Mouse (Mus musculus) retina, postnatal 1 day (tissue): ENCODE measurements around the gene S1pr4.

Source experiments
- DNase-seq: peaks from one replicate; pipeline ENCODE4 v3.0.0-alpha.2; 2012

Gene S1pr4

DNA sequence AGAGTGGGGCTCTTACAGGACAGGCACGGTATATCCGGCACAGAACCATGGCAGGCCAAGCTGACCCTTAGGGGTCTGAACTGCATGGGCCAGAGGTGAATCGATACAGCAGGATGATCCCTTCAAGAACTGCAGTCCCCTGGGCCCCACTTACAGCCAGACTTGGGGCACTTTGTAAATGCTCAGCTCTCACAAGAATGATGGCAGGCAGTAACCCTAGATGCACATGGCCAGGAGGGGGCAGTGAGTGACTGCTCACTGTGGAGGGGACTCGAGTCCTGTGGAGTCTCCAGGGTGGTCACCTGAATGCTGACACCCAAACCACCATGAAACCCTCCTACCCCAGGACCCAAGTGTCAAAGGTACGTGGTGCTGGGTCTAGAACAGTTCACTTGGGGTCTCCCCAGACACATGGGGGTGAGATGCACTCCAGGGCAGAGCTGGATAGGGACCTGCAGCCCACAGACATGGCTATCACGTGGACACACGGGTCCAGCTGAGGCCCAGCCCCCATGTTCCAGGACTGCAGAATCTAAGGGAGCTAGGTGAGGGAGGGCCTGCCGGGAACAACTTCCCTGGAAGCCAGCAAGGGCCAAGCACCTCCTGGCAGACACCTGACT, 6.2 kb downstream of the S1pr4 start:
- DNase-seq, result no peak

DNA sequence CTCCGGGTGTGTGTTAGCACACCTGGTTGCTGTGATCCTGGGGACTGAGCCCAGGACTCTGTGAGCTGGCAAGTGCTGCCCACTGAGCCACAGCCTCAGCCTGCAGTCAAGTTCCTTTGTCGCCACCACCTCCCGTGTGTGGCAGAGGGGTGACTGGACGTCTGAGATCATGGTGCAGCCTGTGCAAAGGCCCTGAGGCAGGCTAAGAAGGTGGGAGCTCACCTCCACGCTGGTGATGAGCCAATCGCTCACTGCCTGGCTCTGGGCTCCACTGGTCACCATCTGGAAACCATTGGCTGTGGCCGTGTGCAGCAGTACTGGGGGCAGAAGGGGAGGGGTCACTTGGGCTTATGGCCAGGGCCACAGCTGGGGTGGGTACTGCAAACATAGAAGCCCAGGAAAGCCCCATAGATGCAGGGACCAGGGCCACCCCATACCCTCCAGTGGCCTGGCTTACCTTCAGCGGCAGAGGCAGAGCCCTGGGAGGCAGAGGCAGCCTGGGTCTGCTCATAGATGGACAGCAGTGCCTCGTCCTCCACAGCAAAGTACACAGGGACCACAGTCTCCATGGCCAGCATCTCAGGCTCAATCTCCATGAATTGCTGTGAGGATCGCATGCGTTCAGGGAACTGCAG, 7.2 kb downstream of the S1pr4 start:
- no peak for DNase-seq

DNA sequence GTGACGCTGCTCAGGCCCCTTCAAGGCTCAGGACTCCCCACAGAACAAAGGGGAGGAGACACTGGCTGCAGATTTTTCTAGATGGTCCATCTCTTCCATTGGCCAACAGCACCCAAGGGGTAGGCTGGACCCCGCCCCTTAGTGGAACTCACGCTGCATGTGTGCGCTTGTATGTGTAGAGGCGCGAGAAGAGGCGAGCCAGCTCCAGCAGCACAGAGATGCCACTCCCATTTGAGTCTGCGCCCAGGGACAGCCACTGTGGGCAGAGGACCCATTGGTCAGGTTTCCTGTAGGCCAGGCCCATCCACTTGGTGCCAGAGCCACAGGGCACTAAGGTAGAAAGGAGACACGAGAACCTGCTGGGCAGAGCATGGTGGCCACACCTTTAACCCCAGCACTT, 8.9 kb downstream of the S1pr4 start:
- no peak for DNase-seq

DNA sequence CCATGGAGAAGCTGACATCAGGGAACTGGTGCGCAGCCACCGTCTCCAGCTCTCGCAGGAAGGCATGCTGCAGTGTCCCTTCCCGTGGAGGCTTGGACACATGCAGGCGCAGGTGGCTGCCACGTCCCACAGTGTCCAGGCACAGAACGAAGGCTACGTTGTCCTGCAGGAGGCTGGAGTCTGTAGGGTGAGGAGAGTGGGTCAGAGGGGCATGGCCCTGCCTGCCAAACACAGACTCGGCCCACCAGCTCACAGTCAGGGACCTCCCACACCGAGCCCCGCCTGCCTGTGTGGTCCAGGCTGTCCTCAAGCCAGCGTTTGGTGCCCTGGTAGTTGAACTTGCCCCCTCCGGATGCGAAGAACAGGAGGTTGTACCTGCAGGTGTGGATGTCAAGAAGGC, 10.0 kb downstream of the S1pr4 start:
- no peak for DNase-seq

DNA sequence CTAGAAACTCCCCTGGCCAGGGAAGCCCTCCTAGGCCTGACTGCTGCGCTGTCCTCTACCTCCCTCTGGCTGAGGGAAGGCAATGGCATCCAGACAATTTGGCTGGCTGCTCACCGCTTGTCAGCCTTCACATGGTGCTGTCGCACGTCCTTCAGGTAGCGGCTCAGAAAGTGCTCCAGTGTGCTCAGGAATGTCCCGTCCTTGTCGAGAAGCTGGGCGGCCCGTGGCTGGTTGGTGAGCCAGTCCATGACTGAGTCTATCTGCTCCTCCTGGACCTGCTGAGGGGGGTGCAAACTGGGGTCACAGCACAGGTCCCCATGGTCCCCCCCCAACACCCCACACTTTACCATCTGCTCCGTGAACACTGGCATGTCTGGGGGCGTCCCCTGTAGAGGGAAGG, 11.9 kb downstream of the S1pr4 start:
- no peak for DNase-seq

DNA sequence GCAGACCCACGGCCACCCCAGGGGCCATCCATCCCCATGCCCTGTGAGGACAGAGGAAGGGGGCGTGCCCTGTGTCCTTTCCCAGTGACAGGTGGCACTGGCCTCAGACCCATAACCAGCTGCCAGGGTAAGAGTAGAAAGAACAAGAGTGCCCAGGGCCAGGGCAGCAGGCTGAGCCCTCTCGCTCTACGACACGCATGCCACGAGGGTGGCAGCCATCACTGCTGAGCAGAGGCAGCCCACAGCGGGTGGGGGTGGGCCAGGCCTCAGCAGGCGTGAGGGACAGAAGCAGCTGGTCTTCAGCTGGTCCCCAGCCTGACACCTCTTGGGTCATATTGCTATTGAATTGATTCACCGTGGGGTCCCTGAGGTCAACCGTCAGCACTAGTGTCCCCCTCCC, 13.4 kb downstream of the S1pr4 start:
- DNase-seq, result no peak

DNA sequence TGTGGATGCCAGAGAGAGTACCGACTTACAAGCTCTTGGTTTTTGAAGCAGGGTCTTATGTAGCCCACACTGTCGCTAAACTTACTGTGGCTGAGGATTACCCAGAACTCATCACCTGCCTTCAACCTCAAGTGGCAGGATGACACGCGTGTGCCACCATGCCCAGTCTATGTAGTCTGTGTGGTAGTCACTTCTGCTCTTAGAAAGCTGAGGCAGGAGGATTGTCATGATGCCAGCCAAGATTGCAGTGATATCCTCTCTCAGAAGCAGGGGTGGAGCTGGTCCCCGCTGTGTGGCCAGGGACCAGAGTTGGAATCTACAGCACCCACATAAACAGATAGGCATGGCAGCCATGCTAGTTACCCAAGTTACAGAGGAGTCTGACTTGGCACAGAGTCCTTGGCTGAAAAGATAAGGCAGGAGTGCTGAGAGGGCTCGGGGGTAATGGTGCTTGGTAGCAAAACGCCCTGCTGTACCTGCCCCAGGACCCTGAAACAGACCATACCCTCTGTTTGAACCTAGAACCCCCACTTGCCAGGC, 14.4 kb downstream of the S1pr4 start:
- DNase-seq, result no peak

DNA sequence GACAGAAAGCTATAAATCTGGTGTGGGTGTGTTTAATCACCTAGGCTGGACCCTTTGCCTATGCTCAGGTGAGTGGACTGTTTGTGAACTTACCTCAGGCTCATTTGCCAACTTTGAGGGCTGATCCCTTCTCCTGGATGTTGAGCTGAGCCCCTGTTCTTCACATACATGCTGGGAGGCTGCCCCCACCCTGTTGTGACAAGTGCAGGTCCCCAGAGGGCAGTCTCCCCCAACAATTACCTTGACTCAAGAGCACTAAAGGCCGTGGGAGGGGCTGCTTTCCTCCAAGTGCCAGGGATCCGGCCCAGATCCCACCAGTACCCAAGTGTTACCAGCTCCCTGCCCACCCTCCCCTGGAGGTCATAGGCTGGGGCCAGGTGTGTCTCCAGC, 14.9 kb downstream of the S1pr4 start:
- peak; percentile 36 for DNase-seq

DNA sequence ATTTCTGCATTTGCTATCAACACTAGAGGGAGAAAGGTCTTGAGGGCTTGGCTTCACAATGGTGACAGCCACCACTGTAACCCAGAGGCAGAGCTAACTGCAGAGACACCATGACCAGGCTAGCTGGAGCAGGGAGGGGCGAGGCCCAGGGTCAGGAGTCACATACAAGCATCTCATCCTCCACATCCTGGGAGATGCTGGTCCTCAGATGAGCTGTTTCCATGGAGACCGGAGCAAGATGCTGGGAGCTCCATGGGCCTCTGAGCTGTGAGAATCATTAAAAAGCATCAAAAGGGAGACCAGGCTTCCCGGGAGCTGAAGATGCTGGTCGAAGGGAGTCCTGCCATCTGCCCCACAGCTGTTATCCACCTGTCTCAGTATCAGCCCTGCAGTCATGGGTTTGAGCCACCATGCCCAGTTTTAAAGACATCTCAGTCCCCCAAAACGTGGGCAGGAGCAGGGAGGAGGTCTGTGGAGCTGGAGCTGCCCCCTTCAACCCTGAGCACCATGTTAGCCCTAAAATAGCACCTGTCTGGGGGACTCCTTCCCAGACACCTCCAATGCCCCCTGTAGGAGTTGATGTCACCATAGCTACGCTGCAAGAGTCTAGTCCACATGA, 15.4 kb downstream of the S1pr4 start:
- peak; percentile 22 for DNase-seq

DNA sequence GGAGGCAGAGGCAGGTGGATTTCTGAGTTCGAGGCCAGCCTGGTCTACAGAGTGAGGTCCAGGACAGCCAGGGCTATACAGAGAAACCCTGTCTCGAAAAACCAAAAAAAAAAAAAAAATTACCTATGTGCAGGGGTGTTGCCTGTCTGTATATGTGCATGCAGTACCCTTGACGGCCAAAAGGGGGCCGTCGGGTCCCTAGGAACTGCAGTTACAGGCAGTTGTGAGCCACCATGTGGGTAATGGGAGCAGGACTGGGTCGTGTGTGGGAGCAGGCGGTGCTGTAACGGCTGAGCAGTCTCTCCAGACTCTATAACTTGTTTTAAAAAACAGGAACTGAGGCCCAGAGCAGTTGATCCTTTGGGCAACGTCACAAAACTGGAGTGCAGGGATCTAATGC, 15.9 kb downstream of the S1pr4 start:
- DNase-seq, result peak; percentile 68

DNA sequence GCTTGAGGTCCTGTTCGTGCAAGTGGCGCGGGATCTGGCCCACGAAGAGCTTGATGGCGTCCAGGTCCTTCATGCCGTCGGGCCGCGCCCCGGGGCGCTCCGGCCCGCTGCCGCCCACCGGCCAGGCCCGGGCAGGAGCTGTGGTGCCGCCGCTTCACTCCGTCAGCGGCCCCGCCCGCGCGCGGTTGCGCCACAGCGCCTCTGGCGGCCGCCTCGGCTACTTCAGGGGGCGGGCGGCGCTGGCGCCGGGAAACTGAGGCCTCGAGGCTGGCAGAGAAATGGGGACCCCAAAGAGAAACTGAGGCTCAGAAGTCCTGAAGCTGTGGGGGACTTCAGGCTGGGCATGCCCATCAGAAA, 17.4 kb downstream of the S1pr4 start, which contains the start of gene Celf5:
Gene Celf5, minus strand, starts transcription at position 177 of the 357 bp plus-strand sequence.
- peak; percentile 75 for DNase-seq

DNA sequence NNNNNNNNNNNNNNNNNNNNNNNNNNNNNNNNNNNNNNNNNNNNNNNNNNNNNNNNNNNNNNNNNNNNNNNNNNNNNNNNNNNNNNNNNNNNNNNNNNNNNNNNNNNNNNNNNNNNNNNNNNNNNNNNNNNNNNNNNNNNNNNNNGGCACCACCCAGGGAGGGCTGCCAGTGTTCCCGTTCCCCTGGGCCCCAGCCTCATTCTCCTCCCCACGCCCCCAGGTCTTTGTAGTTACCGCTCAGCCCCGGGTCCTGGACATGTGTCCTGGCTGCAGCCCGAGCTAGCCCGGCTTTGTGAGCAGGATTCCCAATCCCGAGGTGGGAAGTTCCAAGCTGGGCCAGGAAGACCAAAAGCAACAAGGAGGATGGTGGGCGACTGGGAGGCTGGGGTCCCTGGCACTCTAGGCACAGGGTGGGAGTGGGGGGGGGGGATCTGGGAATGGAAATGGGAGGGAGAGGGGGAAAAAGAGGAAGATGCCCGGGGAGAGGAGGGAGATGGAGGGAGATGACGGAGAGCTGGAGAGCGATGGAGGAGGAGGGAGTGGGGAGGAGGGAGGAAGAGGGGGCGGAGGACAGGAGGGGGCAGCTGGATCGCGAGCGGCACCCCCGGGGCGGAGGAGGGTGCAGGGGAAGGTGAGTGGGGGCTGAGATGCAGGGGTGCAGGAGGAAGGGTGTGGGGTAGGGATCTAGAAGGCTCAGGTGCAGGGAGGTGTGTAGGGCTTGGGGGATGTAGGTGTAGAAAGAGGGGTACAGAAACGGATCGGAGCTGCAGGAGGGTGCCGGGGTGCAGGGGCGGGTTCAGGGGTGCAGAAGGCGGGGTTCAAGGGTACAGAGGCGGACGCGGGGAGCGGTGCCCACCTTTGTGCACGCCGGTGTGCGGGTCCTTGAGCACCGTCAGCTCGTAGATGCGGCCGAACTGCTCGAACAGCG, 18.1 kb downstream of the S1pr4 start:
- DNase-seq, result peak; percentile 33

DNA sequence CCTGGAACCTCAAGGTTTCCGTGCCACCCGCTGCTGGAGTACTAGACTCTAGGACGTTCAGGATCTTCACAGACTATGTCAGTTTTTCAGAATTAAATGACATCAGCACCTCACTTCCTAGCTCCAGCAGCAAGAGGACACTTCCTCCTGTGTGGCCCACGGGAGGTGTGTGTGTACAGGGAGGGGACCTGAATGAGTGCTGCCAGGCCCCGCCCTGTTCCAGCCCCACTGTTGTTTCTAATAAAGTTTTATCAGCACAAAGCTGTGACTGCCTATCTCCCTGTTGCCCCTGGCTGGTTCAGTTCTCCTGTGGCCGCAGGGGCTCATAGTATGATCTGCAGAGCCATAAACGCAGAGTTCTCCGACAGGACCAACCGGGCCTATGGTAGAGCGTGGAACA, 25.5 kb downstream of the S1pr4 start:
- no peak for DNase-seq

DNA sequence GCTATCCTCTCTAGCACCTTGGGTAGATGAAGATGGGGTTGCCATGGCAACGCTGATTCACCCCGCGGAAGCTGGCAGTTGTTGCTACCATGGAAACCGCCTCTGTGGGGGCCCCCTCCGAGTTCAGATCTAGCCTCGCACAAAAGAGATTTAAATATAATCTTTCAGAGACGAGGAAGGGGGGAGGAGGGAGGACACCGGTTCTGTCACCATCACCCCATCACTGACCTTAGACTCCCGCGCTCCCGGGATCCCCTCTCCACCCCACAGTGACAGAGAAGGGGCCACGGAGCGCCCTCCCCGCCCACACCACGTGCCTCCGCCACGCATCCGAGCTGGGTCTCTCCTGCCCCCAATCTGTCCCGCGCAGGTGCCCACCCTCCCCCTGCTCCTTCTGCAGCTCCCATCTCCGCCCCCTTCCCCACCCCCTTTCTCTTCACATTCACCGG, 26.9 kb downstream of the S1pr4 start:
- peak; percentile 84 for DNase-seq

DNA sequence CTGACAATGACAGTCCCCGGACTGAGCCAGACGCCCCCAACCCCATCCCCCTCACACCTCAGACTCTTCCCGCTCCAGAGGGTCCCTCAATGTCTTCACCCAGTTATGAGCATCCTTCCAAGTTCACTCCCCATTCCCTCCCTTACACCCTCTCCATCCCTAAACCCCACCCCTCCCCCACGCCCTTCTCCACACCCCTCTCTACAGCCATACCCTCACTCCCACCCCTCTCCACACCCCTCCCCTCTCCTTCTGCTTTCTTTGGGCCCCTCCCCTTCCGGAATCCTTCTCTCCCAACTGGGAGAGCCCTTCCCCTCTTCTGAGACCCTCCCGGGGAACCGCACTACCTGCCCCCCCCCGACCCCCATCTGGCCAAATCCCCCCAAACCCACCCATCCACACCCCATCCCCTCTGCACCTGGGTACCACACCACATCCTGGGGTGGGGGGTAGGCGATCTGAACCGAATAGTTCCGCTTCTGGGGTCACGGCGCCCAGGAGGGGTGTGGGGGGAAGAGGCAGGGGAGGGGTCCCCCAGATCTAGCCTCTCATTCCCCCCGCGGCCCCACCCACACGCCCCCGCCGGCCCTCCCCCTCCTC, 27.4 kb downstream of the S1pr4 start:
- DNase-seq, result peak; percentile 37

DNA sequence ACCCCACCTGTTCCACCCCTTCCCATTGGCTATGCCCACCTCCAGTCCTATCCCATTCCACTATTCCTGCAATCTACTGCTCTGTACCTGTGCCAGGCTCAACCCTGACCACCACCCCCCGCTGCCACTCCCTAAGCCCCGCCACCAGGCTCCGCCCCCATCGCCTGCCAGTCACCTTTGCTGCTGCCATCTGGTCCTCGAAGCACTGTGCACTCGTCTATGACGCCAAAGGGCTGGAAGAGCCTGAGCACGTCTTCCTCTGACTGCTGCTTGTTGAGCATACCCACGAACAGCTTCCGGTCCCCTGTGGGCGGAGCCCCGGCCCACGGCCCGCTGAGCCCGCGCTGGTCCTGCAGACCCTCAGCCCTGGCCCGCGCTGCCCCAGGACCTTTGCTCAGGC, 29.5 kb downstream of the S1pr4 start:
- DNase-seq, result no peak

DNA sequence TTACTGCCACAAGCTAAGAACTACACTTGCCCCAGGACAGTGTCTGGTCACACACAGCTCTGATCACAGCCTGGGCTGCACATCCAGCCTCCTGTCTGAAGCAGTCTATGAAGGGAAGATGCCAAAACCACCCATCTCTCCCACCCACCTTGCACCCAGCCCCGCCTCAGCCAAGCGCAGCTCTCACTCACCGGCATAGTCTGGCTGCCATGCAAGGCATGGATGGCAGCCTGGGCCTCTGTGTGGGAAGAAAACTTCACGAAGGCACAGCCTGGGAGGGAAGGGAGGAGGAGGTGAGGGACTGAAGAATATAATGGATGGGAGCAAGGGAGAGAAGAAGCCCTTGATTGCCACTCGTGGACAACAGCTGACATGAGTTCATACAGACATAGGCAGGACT, 30.7 kb downstream of the S1pr4 start:
- DNase-seq, result no peak

DNA sequence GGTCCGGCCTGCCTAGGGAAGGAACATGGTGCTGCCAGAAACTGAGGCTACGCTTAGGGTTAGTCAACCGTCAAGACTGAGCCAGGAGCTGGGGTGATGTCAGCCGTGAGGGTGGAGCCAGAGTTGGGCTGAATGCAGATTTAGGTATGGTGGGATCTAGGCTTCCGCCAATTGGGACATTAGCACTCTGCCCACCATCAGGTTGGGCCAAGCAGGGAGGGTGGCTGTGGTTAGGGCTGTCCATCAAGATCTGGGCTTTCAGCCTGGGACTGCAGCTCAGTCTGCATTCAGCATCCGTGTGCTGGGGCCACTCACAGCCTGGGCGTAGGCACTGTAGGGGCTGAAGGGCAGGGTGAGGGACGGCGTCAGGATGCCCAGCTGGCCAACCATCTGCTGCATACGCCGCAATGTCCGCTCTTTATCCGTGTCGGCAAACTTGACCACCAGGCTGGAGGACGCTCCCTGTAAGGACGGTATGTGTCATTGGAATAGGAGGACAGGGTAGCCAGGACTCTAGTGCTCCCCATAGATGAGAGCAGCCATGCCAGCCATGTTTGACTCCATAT, 32.2 kb downstream of the S1pr4 start:
- no peak for DNase-seq

DNA sequence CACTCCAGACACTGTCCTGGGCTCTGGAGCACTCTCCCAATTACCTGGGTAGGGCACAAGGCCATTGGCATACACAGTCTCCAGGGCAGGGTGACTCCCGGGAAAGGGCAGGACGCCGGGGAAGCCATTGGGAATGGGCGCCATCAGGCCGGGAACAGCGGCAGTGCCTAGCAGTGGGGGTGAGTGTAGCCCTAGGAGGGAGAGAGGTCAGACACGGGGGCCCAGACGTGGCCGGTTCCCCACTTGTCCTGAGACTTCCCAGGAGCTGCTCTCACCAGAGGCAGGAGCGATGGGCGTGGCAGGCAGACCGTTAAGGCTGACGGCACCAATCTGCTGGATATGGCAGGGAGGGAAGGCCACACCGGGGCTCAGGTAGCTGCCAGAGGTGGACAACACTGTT, 33.1 kb downstream of the S1pr4 start:
- DNase-seq, result no peak

DNA sequence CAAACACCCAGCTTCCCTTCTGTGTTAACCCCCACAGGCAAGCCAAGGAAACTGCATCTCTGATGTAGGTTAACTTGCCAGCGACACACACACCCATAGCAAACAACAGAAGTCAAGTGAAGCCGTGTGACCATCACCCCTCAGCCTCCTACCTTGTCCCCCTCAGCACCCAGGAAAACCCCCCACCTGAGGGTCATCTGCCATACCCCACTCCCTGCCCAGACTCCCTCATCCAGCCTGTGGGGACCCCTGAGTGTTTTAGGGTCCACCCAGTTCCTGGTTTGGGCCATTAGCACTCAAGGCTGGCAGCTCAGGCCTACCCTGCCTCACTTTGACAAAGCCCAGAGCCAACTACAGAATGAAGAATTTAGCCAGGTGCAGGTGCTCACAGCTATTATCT, 33.9 kb downstream of the S1pr4 start:
- DNase-seq, result no peak

DNA sequence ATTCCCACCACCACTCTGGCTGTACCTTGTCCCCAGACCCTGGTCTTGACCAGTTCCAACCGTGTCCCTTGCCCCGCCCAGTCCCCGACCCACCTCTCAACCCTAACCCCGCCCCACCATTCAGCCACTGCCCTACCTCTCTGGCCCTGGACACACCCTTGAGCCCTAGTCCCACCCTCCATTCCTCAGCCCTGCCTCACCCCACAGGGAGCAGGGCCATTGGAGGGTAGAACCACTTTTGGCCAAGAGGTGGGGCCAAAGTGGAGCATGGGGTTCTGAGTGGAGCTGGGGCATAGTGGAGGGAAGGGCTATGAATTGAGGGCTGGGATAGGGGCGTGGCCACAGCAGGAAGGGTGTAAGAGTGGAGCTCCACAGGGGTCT, 34.7 kb downstream of the S1pr4 start:
- DNase-seq, result peak; percentile 23
